Mouse (Mus musculus): Measurements from ENCODE around the gene Gosr1. TPM values are rescaled to one million over a fixed set of nuclear protein-coding genes. Genes with fewer than 3 reads are reported as not detected.
"Not testable (repeated sequence)": the region's sequence is repeated elsewhere in the genome, so short reads cannot be mapped to it uniquely, and the experiment has no call there.

Gene Gosr1
- 13.2 and 15.2 TPM in 2 replicates for polyA plus RNA-seq (2016; fragmentation: Nextera tagmentation; extraction: Ambion mirVana)

DNA sequence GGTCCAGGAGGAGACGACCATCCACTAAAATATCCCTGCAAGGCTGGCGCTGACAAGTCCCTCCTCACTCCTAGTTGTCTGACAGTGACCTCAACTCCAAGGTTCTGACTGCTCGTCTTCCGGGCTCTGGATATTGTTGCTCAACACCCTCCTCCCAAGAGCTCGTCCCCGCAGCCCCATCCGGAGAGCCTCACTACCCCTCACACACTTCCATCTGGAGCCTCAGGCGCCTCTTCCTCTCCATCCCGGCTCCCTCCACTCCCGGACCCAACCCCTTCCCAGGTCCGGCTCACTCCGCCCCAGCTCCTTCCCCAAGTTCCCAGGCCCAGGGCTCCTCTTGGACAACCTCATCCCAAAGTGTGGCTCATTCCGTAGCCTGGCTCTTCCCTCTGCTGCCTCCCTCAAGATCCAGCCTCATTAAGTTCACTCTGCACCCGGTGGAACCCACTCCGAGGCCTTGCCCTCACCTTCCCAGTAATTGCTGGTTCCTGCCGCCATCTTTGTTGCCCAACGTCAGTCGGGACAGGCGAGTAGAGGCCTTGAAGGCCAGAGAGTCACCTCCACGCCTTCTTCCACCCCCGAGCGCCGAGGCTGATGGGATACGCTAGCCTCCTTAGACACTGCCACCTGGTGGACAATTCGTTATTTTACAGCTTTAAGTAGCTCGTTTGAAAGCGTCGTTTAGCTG, at the start of gene Gosr1:
Gene Gosr1, minus strand, starts transcription at position 527 of the 688 bp plus-strand sequence.
- peak; percentile 98 for ATAC-seq
- H3K9ac ChIP-seq, result peak within 1 kb of the TSS; percentile 87
- H3K4me3 ChIP-seq, result peak within 1 kb of the TSS; percentile 80
- peaks cover 25% of the 10 kb centered on the region for H3K36me3 ChIP-seq
- H3K9me3 ChIP-seq (replicated peaks), result no peaks in the 10 kb centered on the region
- H3K4me2 ChIP-seq, result peak within 1 kb of the TSS; percentile 70
- WGBS (ENCODE audit: insufficient replicate concordance), result under 1% methylated on average over 28 of the region's 28 CpGs
- H3K27ac ChIP-seq, result peak within 1 kb of the TSS; percentile 71
- H3K4me1 ChIP-seq, result peaks cover 8% of the 10 kb centered on the region; the same call in 1 of the 2 replicates
- H3K27me3 ChIP-seq (replicated peaks), result peaks cover 6% of the 10 kb centered on the region; the same call in 1 of the 2 replicates

- Histone ChIP-seq H3K27me3 (replicated peaks) (no peaks in the 10 kb centered on the region), H3K4me3 (no peak overlapping the region), H3K9ac (no peak overlapping the region), H3K9me3 (replicated peaks) (no peaks in the 10 kb centered on the region), H3K27ac (no peak overlapping the region), H3K4me2 (no peak overlapping the region), H3K4me1 (no peaks in the 10 kb centered on the region), H3K36me3 (peaks cover 64% of the 10 kb centered on the region)
- ATAC-seq, result no peak
- WGBS (ENCODE audit: insufficient replicate concordance), result 78% methylated on average over 9 of the region's 9 CpGs
Observed at GRCm38 (mm10) chr11:76810706-76811495, 47.5 kb upstream of the Gosr1 start.

DNA sequence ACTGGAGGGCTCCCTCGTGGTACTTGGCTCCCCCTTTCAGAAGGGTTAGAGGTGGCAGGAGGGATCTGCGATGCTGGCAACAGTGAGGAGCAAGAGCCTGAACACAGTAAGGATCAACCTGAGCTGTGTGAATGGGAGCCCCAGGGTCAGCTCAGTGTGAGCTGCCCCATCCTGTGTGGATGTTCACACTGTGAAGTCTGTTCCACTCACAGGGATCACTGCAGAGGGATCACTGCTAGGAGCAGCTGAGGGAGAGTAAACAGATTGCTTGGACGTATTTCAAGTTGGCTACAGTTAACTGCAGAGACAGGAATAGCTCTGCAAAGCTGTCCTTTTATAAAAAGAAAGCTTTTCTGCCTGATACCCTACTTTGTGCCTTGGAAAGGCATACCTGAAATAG, 46.1 kb upstream of the Gosr1 start:
- no peak overlapping the region for H3K27ac ChIP-seq
- H3K27me3 ChIP-seq (replicated peaks), result no peaks in the 10 kb centered on the region
- H3K4me1 ChIP-seq, result no peaks in the 10 kb centered on the region
- H3K9ac ChIP-seq, result no peak overlapping the region
- H3K9me3 ChIP-seq (replicated peaks), result no peaks in the 10 kb centered on the region
- WGBS (ENCODE audit: insufficient replicate concordance), result 56% methylated on average over 3 of the region's 3 CpGs
- H3K4me3 ChIP-seq, result no peak overlapping the region
- H3K4me2 ChIP-seq, result no peak overlapping the region
- peaks cover 75% of the 10 kb centered on the region for H3K36me3 ChIP-seq
- ATAC-seq, result no peak

GRCm38 (mm10) chr11:76808550-76808949, 45.2 kb upstream of the Gosr1 start:
- H3K36me3 ChIP-seq, result peaks cover 76% of the 10 kb centered on the region

GRCm38 (mm10) chr11:76807007-76807679, 43.8 kb upstream of the Gosr1 start:
- WGBS (ENCODE audit: insufficient replicate concordance), result 80% methylated on average over 3 of the region's 3 CpGs
- no peak overlapping the region for H3K4me3 ChIP-seq
- H3K27ac ChIP-seq, result no peak overlapping the region
- no peaks in the 10 kb centered on the region for H3K27me3 ChIP-seq (replicated peaks)
- no peak for ATAC-seq
- H3K4me1 ChIP-seq, result no peaks in the 10 kb centered on the region
- H3K36me3 ChIP-seq, result peaks cover 76% of the 10 kb centered on the region
- H3K9me3 ChIP-seq (replicated peaks), result no peaks in the 10 kb centered on the region
- no peak overlapping the region for H3K4me2 ChIP-seq
- no peak overlapping the region for H3K9ac ChIP-seq

More at GRCm38 (mm10) chr11:76808550-76808949, 45.2 kb upstream of the Gosr1 start:
- ATAC-seq, result no peak
- H3K27ac ChIP-seq, result no peak overlapping the region
- no peak overlapping the region for H3K9ac ChIP-seq
- no peaks in the 10 kb centered on the region for H3K4me1 ChIP-seq
- H3K27me3 ChIP-seq (replicated peaks), result no peaks in the 10 kb centered on the region
- H3K9me3 ChIP-seq (replicated peaks), result no peaks in the 10 kb centered on the region
- WGBS (ENCODE audit: insufficient replicate concordance), result 81% methylated on average over 7 of the region's 7 CpGs
- no peak overlapping the region for H3K4me2 ChIP-seq
- H3K4me3 ChIP-seq, result no peak overlapping the region

GRCm38 (mm10) chr11:76806026-76806425, 42.6 kb upstream of the Gosr1 start:
- no peak overlapping the region for H3K4me2 ChIP-seq
- H3K27me3 ChIP-seq (replicated peaks), result no peaks in the 10 kb centered on the region
- no peaks in the 10 kb centered on the region for H3K4me1 ChIP-seq
- H3K36me3 ChIP-seq, result peaks cover 80% of the 10 kb centered on the region
- H3K9me3 ChIP-seq (replicated peaks), result no peaks in the 10 kb centered on the region
- H3K4me3 ChIP-seq, result no peak overlapping the region
- 74% methylated on average over 4 of the region's 4 CpGs for WGBS (ENCODE audit: insufficient replicate concordance)
- ATAC-seq, result no peak
- no peak overlapping the region for H3K27ac ChIP-seq
- H3K9ac ChIP-seq, result no peak overlapping the region

DNA sequence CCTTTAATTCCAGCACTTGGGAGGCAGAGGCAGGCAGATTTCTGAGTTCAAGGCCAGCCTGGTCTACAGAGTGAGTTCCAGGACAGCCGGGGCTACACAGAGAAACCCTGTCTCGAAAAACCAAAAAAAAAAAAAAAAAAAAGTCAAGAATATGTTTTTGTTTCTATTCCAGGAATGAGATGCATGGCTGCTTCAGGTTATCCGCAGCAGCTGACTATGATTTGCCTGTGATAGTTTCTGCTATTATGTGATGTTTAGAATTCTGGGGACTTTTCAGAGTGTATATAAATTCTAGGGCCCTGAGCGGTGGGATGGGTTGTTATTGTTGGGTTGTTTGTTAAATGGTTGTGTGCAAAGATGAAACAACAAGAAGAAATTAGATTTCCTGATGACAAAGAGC, 41.7 kb upstream of the Gosr1 start:
- not testable (repeated sequence) for H3K4me1 ChIP-seq; H3K27me3 ChIP-seq (replicated peaks); H3K4me2 ChIP-seq; H3K27ac ChIP-seq; H3K4me3 ChIP-seq; H3K9ac ChIP-seq; H3K9me3 ChIP-seq (replicated peaks); ATAC-seq
- WGBS (ENCODE audit: insufficient replicate concordance), result 84% methylated on average over 4 of the region's 4 CpGs
- H3K36me3 ChIP-seq, result peaks cover 76% of the 10 kb centered on the region

DNA sequence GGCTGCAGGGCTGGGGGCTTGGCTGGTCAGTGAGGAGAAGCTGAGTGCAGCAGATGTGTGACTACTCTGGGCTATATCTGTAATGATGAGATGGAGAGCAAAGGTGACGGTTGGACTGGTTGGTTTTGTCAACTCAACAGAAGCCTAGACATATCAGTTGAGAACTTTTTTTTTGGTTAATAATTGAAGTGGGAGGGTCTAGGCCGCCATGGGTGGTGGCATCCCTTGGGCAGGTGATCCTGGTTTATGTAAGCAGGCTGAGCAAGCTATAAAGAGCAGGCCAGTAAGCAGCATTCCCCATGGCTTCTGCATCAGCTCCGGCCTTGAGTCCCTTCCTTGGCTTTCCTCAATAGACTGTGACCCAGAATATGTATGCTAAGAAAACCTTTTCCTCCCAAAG, 39.9 kb upstream of the Gosr1 start:
- ATAC-seq, result no peak
- H3K9me3 ChIP-seq (replicated peaks), result no peaks in the 10 kb centered on the region
- WGBS (ENCODE audit: insufficient replicate concordance), result 73% methylated on average over 3 of the region's 3 CpGs

DNA sequence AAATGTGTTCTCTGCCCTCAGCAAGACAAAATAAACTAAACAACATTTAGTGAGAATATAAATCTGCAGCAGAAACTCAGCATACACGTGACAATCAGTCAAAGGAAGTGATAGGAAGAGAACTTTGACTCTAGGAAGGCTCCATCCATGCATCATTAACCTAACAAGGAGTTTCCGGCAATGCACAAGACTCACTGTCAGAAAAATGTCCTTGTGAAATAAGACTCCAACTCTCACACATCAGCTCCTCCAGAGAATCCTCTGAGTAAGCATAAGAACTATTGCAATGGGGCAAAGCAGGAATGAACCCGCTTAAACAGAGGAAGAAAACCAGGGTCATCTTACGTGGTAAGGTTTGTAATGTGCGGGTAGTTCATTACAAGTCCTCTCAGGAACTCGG, 33.9 kb upstream of the Gosr1 start:
- Histone ChIP-seq H3K4me2 (no peak overlapping the region), H3K4me3 (no peak overlapping the region), H3K9me3 (replicated peaks) (no peaks in the 10 kb centered on the region), H3K36me3 (peaks cover 74% of the 10 kb centered on the region), H3K9ac (no peak overlapping the region), H3K4me1 (no peaks in the 10 kb centered on the region), H3K27me3 (replicated peaks) (no peaks in the 10 kb centered on the region), H3K27ac (no peak overlapping the region)
- 78% methylated on average over 6 of the region's 6 CpGs for WGBS (ENCODE audit: insufficient replicate concordance)
- ATAC-seq, result no peak

More for the DNA sequence above, 39.9 kb upstream of the Gosr1 start:
- no peak overlapping the region for H3K4me2 ChIP-seq
- no peaks in the 10 kb centered on the region for H3K4me1 ChIP-seq
- no peak overlapping the region for H3K27ac ChIP-seq
- H3K9ac ChIP-seq, result no peak overlapping the region
- no peaks in the 10 kb centered on the region for H3K27me3 ChIP-seq (replicated peaks)
- H3K36me3 ChIP-seq, result peaks cover 80% of the 10 kb centered on the region
- H3K4me3 ChIP-seq, result no peak overlapping the region

DNA sequence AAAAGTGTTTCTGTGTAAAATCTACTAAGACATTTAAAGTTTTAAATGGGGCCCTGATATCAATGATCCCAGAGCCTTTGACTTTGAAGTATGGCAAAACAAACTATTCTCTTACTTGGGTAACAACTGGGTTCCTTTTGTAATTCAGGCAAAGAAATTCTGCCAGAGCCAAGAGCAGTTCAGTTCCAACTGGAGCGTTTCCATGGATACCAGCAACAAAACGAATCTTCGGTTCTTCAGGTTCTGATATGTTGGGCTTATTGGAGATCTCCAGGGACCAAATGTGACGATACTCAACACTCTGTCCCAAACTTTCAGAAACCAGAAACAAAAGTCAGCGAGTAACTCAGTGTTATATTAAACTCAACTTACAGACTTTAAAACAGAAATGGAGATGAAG, 31.9 kb upstream of the Gosr1 start:
- H3K27me3 ChIP-seq (replicated peaks), result no peaks in the 10 kb centered on the region
- WGBS (ENCODE audit: insufficient replicate concordance), result 82% methylated on average over 5 of the region's 5 CpGs
- ATAC-seq, result no peak

DNA sequence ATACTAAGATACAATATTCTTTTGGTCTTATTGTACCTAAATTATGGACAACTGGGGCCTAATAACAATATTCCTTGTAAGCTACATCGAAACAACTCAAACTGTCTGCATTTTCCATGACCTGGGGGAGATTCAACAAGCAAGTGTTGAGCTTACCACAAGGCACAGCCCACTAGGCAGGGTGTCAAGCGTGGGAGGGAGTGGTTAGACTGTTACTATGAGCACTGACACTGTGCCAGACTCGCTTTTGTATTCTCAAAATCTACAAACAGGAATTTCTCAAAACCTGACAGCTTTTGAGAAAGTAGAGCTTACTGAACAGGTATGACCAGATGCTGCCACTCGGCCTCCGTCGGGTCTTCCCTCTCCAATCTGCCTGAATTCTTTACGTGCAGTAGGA, 28.0 kb upstream of the Gosr1 start:
- H3K36me3 ChIP-seq, result peaks cover 67% of the 10 kb centered on the region

More for the DNA sequence above, 31.9 kb upstream of the Gosr1 start:
- Histone ChIP-seq H3K36me3 (peaks cover 78% of the 10 kb centered on the region), H3K27ac (no peak overlapping the region), H3K4me2 (no peak overlapping the region), H3K4me3 (no peak overlapping the region), H3K4me1 (no peaks in the 10 kb centered on the region), H3K9me3 (replicated peaks) (no peaks in the 10 kb centered on the region), H3K9ac (no peak overlapping the region)

GRCm38 (mm10) chr11:76789252-76789651, 25.9 kb upstream of the Gosr1 start:
- 95% methylated on average over 1 of the region's 1 CpGs for WGBS (ENCODE audit: insufficient replicate concordance)
- Histone ChIP-seq H3K27me3 (replicated peaks) (no peaks in the 10 kb centered on the region), H3K36me3 (peaks cover 77% of the 10 kb centered on the region), H3K9ac (no peak overlapping the region), H3K27ac (no peak overlapping the region), H3K4me1 (no peaks in the 10 kb centered on the region), H3K4me3 (no peak overlapping the region), H3K9me3 (replicated peaks) (no peaks in the 10 kb centered on the region), H3K4me2 (no peak overlapping the region)
- ATAC-seq, result no peak

More for the DNA sequence above, 28.0 kb upstream of the Gosr1 start:
- Histone ChIP-seq H3K4me2 (no peak overlapping the region), H3K27ac (no peak overlapping the region), H3K9ac (no peak overlapping the region), H3K27me3 (replicated peaks) (no peaks in the 10 kb centered on the region), H3K4me3 (no peak overlapping the region), H3K9me3 (replicated peaks) (no peaks in the 10 kb centered on the region), H3K4me1 (no peaks in the 10 kb centered on the region)
- 83% methylated on average over 7 of the region's 7 CpGs for WGBS (ENCODE audit: insufficient replicate concordance)
- ATAC-seq, result no peak

All from liver, embryonic 12.5 days (tissue).